Mouse (Mus musculus): Measurements from ENCODE around the gene Ptpn11. TPM values are rescaled to one million over a fixed set of nuclear protein-coding genes. Genes with fewer than 3 reads are reported as not detected.

Gene Ptpn11
- polyA plus RNA-seq, 1 experiment: 67.9 TPM

DNA sequence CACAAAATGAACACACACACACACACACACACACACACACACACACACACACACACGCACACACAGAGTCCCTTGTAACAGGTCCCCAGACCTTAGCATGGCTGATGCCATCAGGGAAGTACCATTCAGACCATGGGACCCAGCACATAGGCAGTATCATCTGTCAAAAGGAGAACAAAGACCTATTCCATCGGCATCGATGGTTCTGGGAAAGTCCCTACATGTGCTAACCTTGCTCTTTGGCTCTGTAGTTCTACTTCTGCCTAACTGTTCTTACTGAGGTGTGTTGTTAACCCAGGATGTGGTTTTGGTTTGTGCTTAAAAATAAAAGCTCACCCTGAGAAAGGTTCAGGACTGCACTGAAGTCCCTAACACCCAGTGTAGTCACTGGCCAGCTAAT is 84.3 kb downstream of the Ptpn11 start:
- H3K9me3 ChIP-seq: no peaks in the 10 kb centered on the region
- peaks cover 5% of the 10 kb centered on the region for H3K27me3 ChIP-seq (replicated peaks)
- H3K36me3 ChIP-seq (replicated peaks; ENCODE audit: low read length): no peaks in the 10 kb centered on the region
- no peak overlapping the region for H3K4me3 ChIP-seq (replicated peaks)
- no peaks in the 10 kb centered on the region for H3K4me1 ChIP-seq
- no peak for TF ChIP-seq GATA1 (IDR thresholded peaks at IDR 0.05; ENCODE audit: borderline replicate concordance, low read length)
- TF ChIP-seq FLI1 (IDR thresholded peaks at IDR 0.05; ENCODE audit: low read length): no peak

DNA sequence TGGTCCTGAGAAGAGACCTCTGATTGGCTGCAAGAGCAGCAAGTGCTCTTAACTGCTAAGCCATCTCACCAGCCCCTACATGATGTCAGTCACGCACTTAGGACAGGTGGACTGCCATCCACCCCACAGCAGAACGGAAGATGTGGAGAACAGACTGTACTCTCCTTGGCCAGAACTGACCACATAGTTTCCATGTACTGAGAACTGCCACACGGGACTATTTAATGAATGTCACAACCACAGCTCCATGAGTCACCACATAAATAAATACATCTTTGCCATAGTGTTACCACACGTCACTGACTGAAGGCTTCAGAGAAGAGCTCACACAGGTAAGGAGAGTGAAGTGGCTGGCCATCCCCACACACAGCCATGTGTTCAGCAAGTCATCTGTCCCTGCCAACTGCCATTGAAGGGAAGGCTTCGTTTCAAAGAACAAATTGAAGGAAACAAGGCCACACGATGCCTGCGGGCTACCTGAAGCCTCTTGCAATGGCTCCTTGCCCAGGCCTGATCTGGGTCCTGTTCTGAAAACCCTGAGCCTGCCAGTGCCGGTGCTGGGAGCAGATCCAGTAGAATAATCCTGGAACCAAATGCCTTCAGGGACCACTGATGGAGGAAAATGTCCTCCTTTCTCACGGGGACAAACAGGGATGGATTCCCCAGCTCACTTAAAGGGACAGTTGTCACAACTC is 90.2 kb downstream of the Ptpn11 start:
- Histone ChIP-seq H3K27me3 (replicated peaks) (peaks cover 16% of the 10 kb centered on the region), H3K4me1 (no peaks in the 10 kb centered on the region), H3K36me3 (replicated peaks; ENCODE audit: low read length) (no peaks in the 10 kb centered on the region), H3K4me3 (replicated peaks) (no peak overlapping the region), H3K9me3 (no peaks in the 10 kb centered on the region)
- TF ChIP-seq FLI1 (IDR thresholded peaks at IDR 0.05; ENCODE audit: low read length) (no peak), GATA1 (IDR thresholded peaks at IDR 0.05; ENCODE audit: borderline replicate concordance, low read length) (no peak)

DNA sequence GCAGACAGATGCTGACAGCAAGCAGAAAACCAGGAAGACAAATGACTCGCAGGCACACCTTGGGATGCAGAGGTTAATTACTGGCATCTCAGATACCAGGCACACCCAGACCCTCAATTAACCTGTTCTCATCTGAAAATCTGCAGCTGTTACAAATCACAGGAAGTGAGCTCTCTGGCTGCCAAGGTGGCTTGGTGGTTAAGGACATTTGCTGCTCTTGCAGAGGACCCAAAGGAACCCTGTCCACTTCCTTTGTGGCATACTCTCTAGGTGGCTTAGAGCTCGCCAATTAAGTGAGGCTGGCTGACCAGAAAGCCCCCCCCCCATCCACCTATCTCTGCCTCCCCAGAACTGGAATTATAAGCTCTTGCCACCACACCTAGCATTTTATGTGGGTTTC is 91.1 kb downstream of the Ptpn11 start:
- TF ChIP-seq FLI1 (IDR thresholded peaks at IDR 0.05; ENCODE audit: low read length): no peak
- TF ChIP-seq GATA1 (IDR thresholded peaks at IDR 0.05; ENCODE audit: borderline replicate concordance, low read length): no peak
- no peaks in the 10 kb centered on the region for H3K4me1 ChIP-seq

DNA sequence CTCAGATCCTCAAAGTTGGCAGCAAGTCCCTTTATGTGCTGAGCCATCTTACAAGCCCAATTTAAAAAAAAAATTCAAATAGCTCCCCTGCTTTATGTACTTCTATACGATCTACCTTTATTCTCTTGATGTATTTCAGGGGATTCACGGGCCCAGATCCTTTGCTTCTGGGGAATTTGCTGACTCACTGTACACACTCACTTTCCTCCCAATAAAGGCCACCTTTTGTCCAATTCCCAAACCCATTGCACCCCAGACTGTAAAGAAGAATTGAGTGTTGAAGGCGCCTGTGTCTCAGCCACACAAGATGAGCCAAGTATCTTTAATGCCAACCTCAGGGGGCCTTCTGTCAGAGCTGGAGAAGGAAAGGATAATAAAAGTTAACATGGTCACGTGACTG is 93.2 kb downstream of the Ptpn11 start:
- Histone ChIP-seq H3K36me3 (replicated peaks; ENCODE audit: low read length) (no peaks in the 10 kb centered on the region), H3K9me3 (no peaks in the 10 kb centered on the region), H3K4me3 (replicated peaks) (no peak overlapping the region), H3K27me3 (replicated peaks) (peaks cover 15% of the 10 kb centered on the region), H3K4me1 (no peaks in the 10 kb centered on the region)
- no peak for TF ChIP-seq GATA1 (IDR thresholded peaks at IDR 0.05; ENCODE audit: borderline replicate concordance, low read length)
- TF ChIP-seq FLI1 (IDR thresholded peaks at IDR 0.05; ENCODE audit: low read length): no peak

More for the DNA sequence above, 91.1 kb downstream of the Ptpn11 start:
- Histone ChIP-seq H3K4me3 (replicated peaks) (no peak overlapping the region), H3K36me3 (replicated peaks; ENCODE audit: low read length) (no peaks in the 10 kb centered on the region), H3K27me3 (replicated peaks) (peaks cover 16% of the 10 kb centered on the region), H3K9me3 (no peaks in the 10 kb centered on the region)

DNA sequence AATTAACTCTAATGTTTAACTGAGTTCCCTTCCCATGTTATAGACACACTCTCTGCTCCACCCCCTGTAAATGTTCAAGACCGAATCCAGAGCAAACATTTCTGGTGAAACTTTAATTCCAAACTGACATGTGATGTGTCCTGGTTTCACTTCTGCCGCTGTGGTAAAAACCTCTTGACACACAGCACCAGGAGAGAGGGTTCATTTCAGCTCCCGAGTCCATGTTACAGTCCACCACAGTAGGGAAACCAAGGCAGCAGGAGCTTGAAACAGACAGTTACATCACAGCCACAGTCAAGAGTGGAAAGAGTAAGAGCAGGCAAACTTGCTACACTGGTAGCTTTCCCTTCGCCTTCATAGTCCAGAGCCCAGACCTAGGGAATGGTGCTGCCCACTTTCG is 94.5 kb downstream of the Ptpn11 start:
- H3K9me3 ChIP-seq: peaks cover 5% of the 10 kb centered on the region
- no peaks in the 10 kb centered on the region for H3K36me3 ChIP-seq (replicated peaks; ENCODE audit: low read length)
- peaks cover 15% of the 10 kb centered on the region for H3K27me3 ChIP-seq (replicated peaks)
- H3K4me3 ChIP-seq (replicated peaks): no peak overlapping the region
- TF ChIP-seq FLI1 (IDR thresholded peaks at IDR 0.05; ENCODE audit: low read length) (no peak), GATA1 (IDR thresholded peaks at IDR 0.05; ENCODE audit: borderline replicate concordance, low read length) (no peak)
- H3K4me1 ChIP-seq: no peaks in the 10 kb centered on the region

GRCm38 (mm10) chr5:121093281-121093680 is 97.9 kb downstream of the Ptpn11 start:
- no peaks in the 10 kb centered on the region for H3K36me3 ChIP-seq (replicated peaks; ENCODE audit: low read length)

GRCm38 (mm10) chr5:121089660-121090059 is 101.5 kb downstream of the Ptpn11 start:
- no peak for TF ChIP-seq GATA1 (IDR thresholded peaks at IDR 0.05; ENCODE audit: borderline replicate concordance, low read length)
- no peak for TF ChIP-seq FLI1 (IDR thresholded peaks at IDR 0.05; ENCODE audit: low read length)
- Histone ChIP-seq H3K4me1 (no peaks in the 10 kb centered on the region), H3K9me3 (peaks cover 26% of the 10 kb centered on the region), H3K4me3 (replicated peaks) (no peak overlapping the region), H3K27me3 (replicated peaks) (peaks cover 5% of the 10 kb centered on the region), H3K36me3 (replicated peaks; ENCODE audit: low read length) (no peaks in the 10 kb centered on the region)

More at GRCm38 (mm10) chr5:121093281-121093680, 97.9 kb downstream of the Ptpn11 start:
- H3K4me3 ChIP-seq (replicated peaks): no peak overlapping the region
- H3K4me1 ChIP-seq: no peaks in the 10 kb centered on the region
- TF ChIP-seq FLI1 (IDR thresholded peaks at IDR 0.05; ENCODE audit: low read length) (no peak), GATA1 (IDR thresholded peaks at IDR 0.05; ENCODE audit: borderline replicate concordance, low read length) (no peak)
- peaks cover 26% of the 10 kb centered on the region for H3K9me3 ChIP-seq
- H3K27me3 ChIP-seq (replicated peaks): peaks cover 8% of the 10 kb centered on the region

DNA sequence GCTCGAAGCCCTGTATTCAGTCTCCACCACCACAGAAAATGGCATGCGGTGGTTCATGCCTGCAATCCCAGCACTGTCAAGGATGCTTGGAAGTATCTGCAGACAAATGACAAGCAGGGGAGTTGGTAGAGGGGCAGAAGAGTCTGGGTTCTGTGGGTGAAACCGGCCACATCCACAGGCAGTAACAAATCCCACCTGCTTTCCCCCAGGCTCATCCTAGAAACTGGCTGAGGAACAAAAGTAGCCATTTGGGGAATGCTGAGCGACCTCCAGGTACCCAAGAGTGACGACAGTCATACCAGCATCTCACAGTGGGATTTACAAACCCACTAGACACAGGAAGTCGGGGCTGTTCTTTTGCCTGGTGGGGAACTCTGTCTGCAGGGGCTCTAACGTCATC is 103.5 kb downstream of the Ptpn11 start:
- Histone ChIP-seq H3K4me3 (replicated peaks) (no peak overlapping the region), H3K4me1 (no peaks in the 10 kb centered on the region), H3K36me3 (replicated peaks; ENCODE audit: low read length) (no peaks in the 10 kb centered on the region), H3K9me3 (peaks cover 26% of the 10 kb centered on the region), H3K27me3 (replicated peaks) (peaks cover 5% of the 10 kb centered on the region)
- TF ChIP-seq FLI1 (IDR thresholded peaks at IDR 0.05; ENCODE audit: low read length) (no peak), GATA1 (IDR thresholded peaks at IDR 0.05; ENCODE audit: borderline replicate concordance, low read length) (no peak)

- no peaks in the 10 kb centered on the region for H3K36me3 ChIP-seq (replicated peaks; ENCODE audit: low read length)
- no peak for TF ChIP-seq FLI1 (IDR thresholded peaks at IDR 0.05; ENCODE audit: low read length)
- TF ChIP-seq GATA1 (IDR thresholded peaks at IDR 0.05; ENCODE audit: borderline replicate concordance, low read length): no peak
- peaks cover 18% of the 10 kb centered on the region for H3K9me3 ChIP-seq
- H3K27me3 ChIP-seq (replicated peaks): peaks cover 2% of the 10 kb centered on the region
- H3K4me1 ChIP-seq: no peaks in the 10 kb centered on the region
- no peak overlapping the region for H3K4me3 ChIP-seq (replicated peaks)
Measured at GRCm38 (mm10) chr5:121082605-121083004, 108.6 kb downstream of the Ptpn11 start.

GRCm38 (mm10) chr5:121081754-121082153 is 109.4 kb downstream of the Ptpn11 start:
- H3K36me3 ChIP-seq (replicated peaks; ENCODE audit: low read length): no peaks in the 10 kb centered on the region
- H3K27me3 ChIP-seq (replicated peaks): peaks cover 2% of the 10 kb centered on the region
- H3K4me1 ChIP-seq: no peaks in the 10 kb centered on the region
- no peak for TF ChIP-seq FLI1 (IDR thresholded peaks at IDR 0.05; ENCODE audit: low read length)
- TF ChIP-seq GATA1 (IDR thresholded peaks at IDR 0.05; ENCODE audit: borderline replicate concordance, low read length): no peak
- peaks cover 18% of the 10 kb centered on the region for H3K9me3 ChIP-seq
- H3K4me3 ChIP-seq (replicated peaks): no peak overlapping the region

Other genes starting within 250 kb of the Ptpn11 start
- gene Rph3a, start 181.3 kb downstream of the Ptpn11 start, polyA plus RNA-seq (2012; ENCODE audit: insufficient read depth, low replicate concordance): not detected in 2 replicates
- gene Rpl6, start 13.1 kb upstream of the Ptpn11 start, polyA plus RNA-seq (2012; ENCODE audit: insufficient read depth, low replicate concordance): 95.5 and 547 TPM in 2 replicates
- 8.6 and 14.0 TPM in 2 replicates for gene Hectd4, start 28.8 kb upstream of the Ptpn11 start, polyA plus RNA-seq (2012; ENCODE audit: insufficient read depth, low replicate concordance)
- gene Trafd1, start 194.2 kb upstream of the Ptpn11 start, polyA plus RNA-seq (2012; ENCODE audit: insufficient read depth, low replicate concordance): 34.2 and 34.9 TPM in 2 replicates
- gene Naa25, start 206.5 kb upstream of the Ptpn11 start, polyA plus RNA-seq (2012; ENCODE audit: insufficient read depth, low replicate concordance): 1.0 TPM in 1 of 2 replicates, not detected in the other